20 mouse cellular contexts compared by ENCODE assay signal in genomic region chr4:35054362-35054761, GRCm38 (mm10).
"Had no signal": no experiment of that assay in that cellular context is flagged by ENCODE, and none has a peak within 500 bp of the region (broad histone marks: within the 10 kb centered on the region; RNA-seq: fewer than 3 reads in every experiment).

No protein-coding gene starts in this region.

- H3K27me3 ChIP-seq: midbrain, embryonic 12.5 days; neural tube, embryonic 13.5 days; neural tube, embryonic 15.5 days; stomach, embryonic 15.5 days had no signal

- H3K27ac ChIP-seq: midbrain, embryonic 10.5 days; midbrain, embryonic 12.5 days; neural tube, embryonic 13.5 days; neural tube, embryonic 15.5 days; stomach, embryonic 15.5 days; stomach, postnatal 0 days had no signal

- H3K36me3 ChIP-seq: midbrain, embryonic 12.5 days; neural tube, embryonic 13.5 days; neural tube, embryonic 15.5 days; stomach, embryonic 15.5 days had no signal

- DNase-seq: lung, adult 18-20 months; lung, postnatal 10 days; lung, postnatal 4 days; midbrain, embryonic 14.5 days; retina, postnatal 1 day; right cerebral cortex, adult 18-20 months; right cerebral cortex, postnatal 25 days; right cerebral cortex, postnatal 4 days; thymus, adult 2 months; thymus, postnatal 25 days; thymus, postnatal 4 days had no signal

- H3K4me3 ChIP-seq: midbrain, embryonic 10.5 days; midbrain, embryonic 12.5 days; myocyte; neural tube, embryonic 13.5 days; neural tube, embryonic 15.5 days; stomach, embryonic 15.5 days had no signal

- H3K4me2 ChIP-seq: lung, embryonic 14.5 days; midbrain, embryonic 12.5 days; neural tube, embryonic 13.5 days; neural tube, embryonic 15.5 days; stomach, embryonic 15.5 days had no signal

- ATAC-seq: midbrain, embryonic 16.5 days had no signal

- H3K4me1 ChIP-seq: midbrain, embryonic 12.5 days had no signal

- H3K9ac ChIP-seq: lung, embryonic 14.5 days; midbrain, embryonic 12.5 days; neural tube, embryonic 13.5 days; neural tube, embryonic 15.5 days; stomach, embryonic 15.5 days had no signal

- H3K9me3 ChIP-seq: midbrain, embryonic 10.5 days; midbrain, embryonic 12.5 days; neural tube, embryonic 13.5 days; neural tube, embryonic 15.5 days; stomach, embryonic 15.5 days had no signal
